Mouse (Mus musculus): Measurements from ENCODE around the gene Fxyd7. TPM values are rescaled to one million over a fixed set of nuclear protein-coding genes. Genes with fewer than 3 reads are reported as not detected.

Fxyd7 gene
- polyA plus RNA-seq, 1 experiment from 2014 or later = 20.3 TPM

DNA sequence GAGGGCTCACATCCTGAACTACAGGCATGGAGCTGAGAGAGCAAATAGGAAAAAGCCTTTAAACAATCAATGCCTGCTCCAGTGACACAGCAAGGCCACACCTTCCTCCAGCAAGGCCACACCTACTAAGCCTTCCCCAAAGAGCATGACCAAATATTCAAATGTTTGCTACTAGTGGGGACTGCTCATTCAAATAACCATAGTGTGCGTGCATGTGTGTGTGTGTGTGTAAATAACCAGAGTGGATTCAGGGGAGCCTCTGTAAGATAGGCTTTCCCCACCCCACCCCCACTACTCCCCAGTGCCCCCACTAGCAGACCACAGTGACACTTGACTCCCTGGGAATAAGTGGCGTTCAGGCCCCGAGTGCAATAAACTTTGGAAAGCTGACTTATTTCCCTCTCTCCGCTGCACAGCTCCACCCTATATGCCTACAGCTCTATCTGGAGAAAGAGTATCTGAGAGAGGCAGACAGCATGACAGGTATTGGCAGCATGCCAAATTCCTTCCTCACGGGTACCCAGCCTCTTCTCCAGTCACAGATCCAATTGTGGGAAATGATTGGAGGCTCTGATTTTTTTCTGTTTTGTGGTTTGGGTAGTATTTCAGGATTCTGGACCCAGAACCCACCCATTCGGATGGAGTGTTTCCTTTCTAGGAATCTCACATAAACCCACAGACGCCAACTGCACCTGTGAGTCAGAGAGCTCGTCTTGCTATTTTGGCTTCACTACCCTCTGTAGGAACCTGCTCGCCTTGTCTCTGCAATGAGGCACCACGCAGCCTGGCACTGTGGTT is 34.0 kb downstream of the Fxyd7 start:
- H3K27me3 ChIP-seq (replicated peaks) = no peaks in the 10 kb centered on the region
- WGBS = 36% methylated on average over 10 of the region's 10 CpGs
- H3K9me3 ChIP-seq = no peaks in the 10 kb centered on the region
- ATAC-seq = peak; percentile 91
- H3K4me1 ChIP-seq (replicated peaks) = peaks cover 15% of the 10 kb centered on the region
- no peaks in the 10 kb centered on the region for H3K36me3 ChIP-seq
- no peak overlapping the region for H3K4me3 ChIP-seq (replicated peaks)
- no peak overlapping the region for H3K27ac ChIP-seq
- peak overlapping the region; percentile 11; the same call in 1 of the 2 replicates for H3K4me2 ChIP-seq (replicated peaks)
- H3K9ac ChIP-seq = no peak overlapping the region

- Histone ChIP-seq H3K36me3 (no peaks in the 10 kb centered on the region), H3K4me2 (replicated peaks) (no peak overlapping the region), H3K9me3 (no peaks in the 10 kb centered on the region), H3K27ac (no peak overlapping the region), H3K27me3 (replicated peaks) (no peaks in the 10 kb centered on the region), H3K4me3 (replicated peaks) (no peak overlapping the region), H3K9ac (no peak overlapping the region), H3K4me1 (replicated peaks) (peaks cover 21% of the 10 kb centered on the region)
- ATAC-seq = no peak
- 78% methylated on average over 5 of the region's 5 CpGs for WGBS
These were observed 38.3 kb downstream of the Fxyd7 start for GRCm38 (mm10) chr7:31012971-31013370.

DNA sequence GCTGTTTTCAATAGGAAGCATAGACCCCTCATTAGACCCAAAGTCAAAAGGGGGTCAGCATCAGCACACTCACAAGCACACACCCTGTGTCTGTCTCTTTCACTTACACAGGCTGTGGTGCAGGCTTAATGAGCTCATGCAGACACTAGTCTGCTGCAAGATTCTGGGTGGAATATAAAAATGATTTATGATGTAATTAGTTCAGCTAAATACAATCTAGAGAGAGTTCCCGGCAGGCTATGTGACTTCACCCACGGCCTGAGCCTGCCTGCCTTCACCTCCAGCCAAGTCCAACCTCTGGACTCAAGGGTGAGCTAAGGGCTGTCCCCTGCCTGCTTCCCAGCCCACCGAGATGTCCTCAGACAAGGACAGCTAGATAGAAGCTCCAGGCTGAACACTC is 42.4 kb downstream of the Fxyd7 start:
- H3K9me3 ChIP-seq = no peaks in the 10 kb centered on the region
- no peaks in the 10 kb centered on the region for H3K27me3 ChIP-seq (replicated peaks)
- peaks cover 5% of the 10 kb centered on the region; the same call in 1 of the 2 replicates for H3K4me1 ChIP-seq (replicated peaks)
- ATAC-seq = 0 out of 2 replicates have a peak, but pooled peaks have one; percentile 23
- 32% methylated on average over 3 of the region's 3 CpGs for WGBS
- no peaks in the 10 kb centered on the region for H3K36me3 ChIP-seq
- H3K4me2 ChIP-seq (replicated peaks) = no peak overlapping the region
- H3K27ac ChIP-seq = 0 out of 2 replicates have a peak overlapping the region, but pooled peaks have one; percentile 6
- H3K9ac ChIP-seq = no peak overlapping the region
- no peak overlapping the region for H3K4me3 ChIP-seq (replicated peaks)

DNA sequence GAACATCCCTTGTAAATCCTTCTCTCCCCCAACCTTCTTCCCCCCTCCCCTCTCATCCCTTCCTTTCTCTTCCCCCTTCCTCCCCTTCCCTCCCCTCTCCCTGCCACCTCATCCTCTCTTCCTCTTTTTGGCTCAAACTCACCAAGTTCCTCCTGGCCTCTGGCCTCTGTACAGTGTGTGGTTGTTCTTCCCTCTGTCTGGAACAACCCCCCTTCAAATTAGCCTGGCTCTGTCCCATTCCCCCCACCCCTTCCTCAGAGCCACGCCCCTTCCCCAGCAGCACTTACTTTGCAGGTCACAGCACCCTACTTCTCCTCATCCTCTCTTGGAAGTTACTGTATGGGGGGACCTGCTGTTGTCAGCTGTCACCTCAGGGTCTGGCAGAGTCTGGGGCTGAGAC is 43.1 kb downstream of the Fxyd7 start:
- no peak; the same call in 1 of the 2 replicates for ATAC-seq
- Histone ChIP-seq H3K36me3 (no peaks in the 10 kb centered on the region), H3K27me3 (replicated peaks) (no peaks in the 10 kb centered on the region), H3K9me3 (no peaks in the 10 kb centered on the region), H3K4me1 (replicated peaks) (peaks cover 5% of the 10 kb centered on the region; the same call in 1 of the 2 replicates), H3K4me2 (replicated peaks) (no peak overlapping the region), H3K27ac (0 out of 2 replicates have a peak overlapping the region, but pooled peaks have one; percentile 6), H3K4me3 (replicated peaks) (no peak overlapping the region), H3K9ac (no peak overlapping the region)
- WGBS = 58% methylated on average over 1 of the region's 1 CpGs

GRCm38 (mm10) chr7:31007775-31008174 is 43.5 kb downstream of the Fxyd7 start:
- Histone ChIP-seq H3K27me3 (replicated peaks) (no peaks in the 10 kb centered on the region), H3K4me3 (replicated peaks) (no peak overlapping the region), H3K4me2 (replicated peaks) (no peak overlapping the region), H3K36me3 (no peaks in the 10 kb centered on the region), H3K9ac (no peak overlapping the region), H3K9me3 (no peaks in the 10 kb centered on the region), H3K4me1 (replicated peaks) (peaks cover 5% of the 10 kb centered on the region; the same call in 1 of the 2 replicates), H3K27ac (no peak overlapping the region)
- 78% methylated on average over 1 of the region's 1 CpGs for WGBS
- no peak for ATAC-seq

DNA sequence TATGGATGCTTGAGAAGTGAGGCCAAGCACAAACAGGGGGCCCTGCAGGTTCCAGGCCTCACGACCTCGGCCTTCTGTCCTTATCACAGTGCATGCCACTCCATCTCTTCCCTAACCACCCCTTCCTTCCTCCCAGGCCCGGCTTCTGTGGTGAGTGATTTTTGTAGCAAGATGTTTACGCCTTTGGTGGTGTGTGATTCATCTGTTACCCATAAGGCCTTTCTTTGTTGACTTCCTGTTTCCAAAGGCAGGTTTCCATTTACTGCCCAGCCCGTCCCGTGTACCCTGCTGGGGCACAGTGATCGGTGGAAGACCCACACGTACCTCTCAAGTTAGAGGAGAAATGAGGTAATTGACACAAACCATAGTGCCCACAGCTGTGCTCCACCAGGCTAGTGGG is 48.6 kb downstream of the Fxyd7 start:
- Histone ChIP-seq H3K4me1 (replicated peaks) (0 out of 2 replicates have a peak, but pooled peaks cover 4% of the 10 kb centered on the region), H3K36me3 (no peaks in the 10 kb centered on the region), H3K4me3 (replicated peaks) (no peak overlapping the region), H3K9me3 (no peaks in the 10 kb centered on the region), H3K9ac (no peak overlapping the region), H3K27ac (no peak overlapping the region), H3K27me3 (replicated peaks) (no peaks in the 10 kb centered on the region), H3K4me2 (replicated peaks) (no peak overlapping the region)
- WGBS = 58% methylated on average over 8 of the region's 8 CpGs
- ATAC-seq = no peak

DNA sequence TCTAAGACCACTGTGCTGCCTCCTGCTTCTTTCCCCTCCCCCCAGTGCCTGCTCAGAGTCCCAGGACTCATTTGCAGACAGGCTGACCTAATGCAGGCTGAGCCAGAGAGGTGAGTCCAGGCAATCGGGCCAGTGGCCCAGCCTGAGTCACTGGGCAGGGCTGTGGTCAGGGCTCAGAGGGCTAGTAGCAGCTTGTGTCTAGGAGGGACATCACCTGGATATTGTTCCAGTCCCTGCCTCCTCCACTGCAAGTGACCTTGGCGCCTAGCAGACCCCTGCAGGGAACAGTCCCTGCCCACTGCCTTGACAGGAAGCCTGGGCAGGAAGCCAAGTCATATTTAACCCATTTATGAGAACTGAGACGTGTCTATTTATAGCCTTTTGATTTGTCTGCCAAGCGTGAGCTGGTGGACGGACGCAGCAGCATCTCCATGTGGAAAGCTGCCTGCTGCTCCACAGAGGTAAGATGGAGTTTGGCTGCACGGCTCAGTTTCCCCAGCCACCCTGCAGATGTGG is 50.7 kb downstream of the Fxyd7 start:
- no peaks in the 10 kb centered on the region for H3K36me3 ChIP-seq
- H3K27ac ChIP-seq = no peak overlapping the region
- no peak overlapping the region; the same call in 1 of the 2 replicates for H3K4me2 ChIP-seq (replicated peaks)
- 17% methylated on average over 7 of the region's 7 CpGs for WGBS
- H3K4me3 ChIP-seq (replicated peaks) = no peak overlapping the region
- H3K9me3 ChIP-seq = no peaks in the 10 kb centered on the region
- no peak overlapping the region for H3K9ac ChIP-seq
- no peaks in the 10 kb centered on the region for H3K27me3 ChIP-seq (replicated peaks)
- 0 out of 2 replicates have a peak, but pooled peaks cover 4% of the 10 kb centered on the region for H3K4me1 ChIP-seq (replicated peaks)
- ATAC-seq = peak; percentile 72

- Histone ChIP-seq H3K27ac (no peak overlapping the region), H3K4me3 (replicated peaks) (no peak overlapping the region), H3K4me2 (replicated peaks) (no peak overlapping the region), H3K9ac (no peak overlapping the region), H3K4me1 (replicated peaks) (0 out of 2 replicates have a peak, but pooled peaks cover 4% of the 10 kb centered on the region), H3K9me3 (no peaks in the 10 kb centered on the region), H3K27me3 (replicated peaks) (no peaks in the 10 kb centered on the region), H3K36me3 (no peaks in the 10 kb centered on the region)
- WGBS = 96% methylated on average over 2 of the region's 2 CpGs
- no peak for ATAC-seq
These were observed 54.8 kb downstream of the Fxyd7 start for GRCm38 (mm10) chr7:30996491-30996890.

- H3K27ac ChIP-seq = no peak overlapping the region
- WGBS = 91% methylated on average over 5 of the region's 5 CpGs
- no peaks in the 10 kb centered on the region for H3K9me3 ChIP-seq
- no peaks in the 10 kb centered on the region for H3K4me1 ChIP-seq (replicated peaks)
- H3K9ac ChIP-seq = no peak overlapping the region
- no peak for ATAC-seq
- H3K36me3 ChIP-seq = no peaks in the 10 kb centered on the region
- no peak overlapping the region for H3K4me2 ChIP-seq (replicated peaks)
- no peak overlapping the region for H3K4me3 ChIP-seq (replicated peaks)
- no peaks in the 10 kb centered on the region for H3K27me3 ChIP-seq (replicated peaks)
These were observed 57.3 kb downstream of the Fxyd7 start for GRCm38 (mm10) chr7:30993986-30994385.

Other genes with a start within 250 kb of the Fxyd7 start
- gene Ffar2, start 227.7 kb downstream of the Fxyd7 start, polyA plus RNA-seq (2015; fragmentation: Nextera tagmentation; extraction: Ambion mirVana) = 10.9 and 15.5 TPM in 2 replicates
- gene Ffar3, start 195.3 kb downstream of the Fxyd7 start, polyA plus RNA-seq (2015; fragmentation: Nextera tagmentation; extraction: Ambion mirVana) = 0.54 and 0.83 TPM in 2 replicates
- 0.25 and 0.27 TPM in 2 replicates for gene Ffar1, start 189.9 kb downstream of the Fxyd7 start, polyA plus RNA-seq (2015; fragmentation: Nextera tagmentation; extraction: Ambion mirVana)
- gene Cd22, start 171.1 kb downstream of the Fxyd7 start, polyA plus RNA-seq (2015; fragmentation: Nextera tagmentation; extraction: Ambion mirVana) = 0.38 and 0.59 TPM in 2 replicates
- gene Mag, start 136.6 kb downstream of the Fxyd7 start, polyA plus RNA-seq (2015; fragmentation: Nextera tagmentation; extraction: Ambion mirVana) = 0.24 and 0.40 TPM in 2 replicates
- gene Hamp2, start 126.8 kb downstream of the Fxyd7 start, polyA plus RNA-seq (2015; fragmentation: Nextera tagmentation; extraction: Ambion mirVana) = not detected in 2 replicates
- gene Hamp, start 107.4 kb downstream of the Fxyd7 start, polyA plus RNA-seq (2015; fragmentation: Nextera tagmentation; extraction: Ambion mirVana) = 0.41 TPM in 1 of 2 replicates, not detected in the other
- 17.5 and 18.1 TPM in 2 replicates for gene Usf2, start 94.7 kb downstream of the Fxyd7 start, polyA plus RNA-seq (2015; fragmentation: Nextera tagmentation; extraction: Ambion mirVana)
- gene Lsr, start 78.0 kb downstream of the Fxyd7 start, polyA plus RNA-seq (2015; fragmentation: Nextera tagmentation; extraction: Ambion mirVana) = 146 and 163 TPM in 2 replicates
- gene Fam187b, start 77.7 kb downstream of the Fxyd7 start, polyA plus RNA-seq (2015; fragmentation: Nextera tagmentation; extraction: Ambion mirVana) = 10.1 and 11.4 TPM in 2 replicates
- 21.7 and 29.8 TPM in 2 replicates for gene Fxyd5, start 9.0 kb downstream of the Fxyd7 start, polyA plus RNA-seq (2015; fragmentation: Nextera tagmentation; extraction: Ambion mirVana)
- 64.5 and 80.1 TPM in 2 replicates for gene Fxyd1, start 5.7 kb upstream of the Fxyd7 start, polyA plus RNA-seq (2015; fragmentation: Nextera tagmentation; extraction: Ambion mirVana)
- 1.5 TPM in 2 replicates for gene Lgi4, start 7.9 kb upstream of the Fxyd7 start, polyA plus RNA-seq (2015; fragmentation: Nextera tagmentation; extraction: Ambion mirVana)
- gene Fxyd3, start 25.2 kb upstream of the Fxyd7 start, polyA plus RNA-seq (2015; fragmentation: Nextera tagmentation; extraction: Ambion mirVana) = 70.8 and 77.4 TPM in 2 replicates
- 37.9 and 47.0 TPM in 2 replicates for gene Hpn, start 63.8 kb upstream of the Fxyd7 start, polyA plus RNA-seq (2015; fragmentation: Nextera tagmentation; extraction: Ambion mirVana)
- 1.6 and 1.8 TPM in 2 replicates for gene Scn1b, start 75.5 kb upstream of the Fxyd7 start, polyA plus RNA-seq (2015; fragmentation: Nextera tagmentation; extraction: Ambion mirVana)
- 41.6 and 44.2 TPM in 2 replicates for gene Gramd1a, start 104.4 kb upstream of the Fxyd7 start, polyA plus RNA-seq (2015; fragmentation: Nextera tagmentation; extraction: Ambion mirVana)
- gene Scgb2b2, start 239.0 kb upstream of the Fxyd7 start, polyA plus RNA-seq (2015; fragmentation: Nextera tagmentation; extraction: Ambion mirVana) = not detected in 2 replicates
- not detected in 2 replicates for gene Scgb1b2, start 240.4 kb upstream of the Fxyd7 start, polyA plus RNA-seq (2015; fragmentation: Nextera tagmentation; extraction: Ambion mirVana)